Mouse (Mus musculus) myocyte (in vitro differentiated cells): ENCODE data around the gene Ybx3.

Experiments used
- MYOG ChIP-seq, 3 experiments: IDR thresholded peaks; one replicate each; pipeline ENCODE4 v1.6.1; 2011; ENCODE audit warnings: control low read depth in 2 of 3, low read depth in 2 of 3, mild to moderate bottlenecking in 2 of 3; ENCODE audit not compliant: insufficient read length in 2 of 3, control insufficient read depth in 1 of 3, insufficient read depth in 1 of 3
- POLR2A ChIP-seq: IDR thresholded peaks from one replicate; pipeline ENCODE4 v1.6.1; 2011; ENCODE audit warnings: low read depth, mild to moderate bottlenecking, control low read depth, moderate library complexity; ENCODE audit not compliant: insufficient read length
- POLR2AphosphoS2 ChIP-seq: IDR thresholded peaks from one replicate; pipeline ENCODE4 v1.6.1; 2011; ENCODE audit warnings: low read depth, control low read depth; ENCODE audit not compliant: insufficient read length

GRCm38 (mm10) chr6:131347026-131347425, 41.2 kb downstream of the Ybx3 start:
- TF ChIP-seq MYOG (IDR thresholded peaks at IDR 0.05; ENCODE audit: control insufficient read depth in 1 of 3, insufficient read depth in 1 of 3, insufficient read length in 2 of 3, low read depth in 2 of 3) (no peak), POLR2AphosphoS2 (no peak), POLR2A (no peak)
